Mouse (Mus musculus) CH12.LX (cell line): ENCODE results near the gene Fam178b. TPM values are rescaled to one million over a fixed set of nuclear protein-coding genes. Genes with fewer than 3 reads are reported as not detected.

Experiments used
- DNase-seq: peaks from one replicate; pipeline ENCODE4 v3.0.0-alpha.2; 2013; ENCODE audit errors: extremely low read depth
- H3K27ac ChIP-seq: 2 replicates; pipeline ENCODE4 v1.5.1; 2012; ENCODE audit warnings: low read depth, mild to moderate bottlenecking, control low read depth, moderate library complexity; ENCODE audit not compliant: insufficient read depth
- H3K27me3 ChIP-seq: replicated peaks from 2 replicates; pipeline ENCODE3; 2012; ENCODE audit warnings: inconsistent platforms
- H3K36me3 ChIP-seq, 2 experiments: replicated peaks in 1 of 2; 2 replicates each; pipeline versions ENCODE3 to v1.6.1; 2012; ENCODE audit warnings: inconsistent platforms in 1 of 2, low read length in 1 of 2, mild to moderate bottlenecking in 1 of 2, mixed read lengths in 1 of 2, moderate library complexity in 1 of 2; ENCODE audit not compliant: control insufficient read depth in 1 of 2, insufficient read depth in 1 of 2
- H3K4me1 ChIP-seq, 2 experiments: 2 replicates each; pipeline ENCODE4 v1.6.1; 2012; ENCODE audit warnings: inconsistent platforms in 1 of 2, moderate library complexity in 1 of 2; ENCODE audit not compliant: insufficient read depth in 2 of 2, control insufficient read depth in 1 of 2
- H3K4me2 ChIP-seq: 2 replicates; pipeline ENCODE4 v1.6.1; 2012; ENCODE audit warnings: low read depth, mild to moderate bottlenecking, control low read depth; ENCODE audit not compliant: poor library complexity, insufficient read depth, severe bottlenecking
- H3K4me3 ChIP-seq, 3 experiments: fragments of 150-350 bp in 1 of 3; sonication (generic) in 1 of 3; replicated peaks in 1 of 3; 2 replicates each; pipeline versions ENCODE3 to v1.5.1; 2011 to 2012; ENCODE audit warnings: low read depth in 2 of 3, low read length in 2 of 3, mild to moderate bottlenecking in 2 of 3, moderate library complexity in 2 of 3, control low read depth in 1 of 3, improper control_type of control experiment in 1 of 3, inconsistent platforms in 1 of 3, mixed read lengths in 1 of 3; ENCODE audit not compliant: poor library complexity in 1 of 3
- H3K79me2 ChIP-seq: replicated peaks from 2 replicates; pipeline ENCODE4 v1.6.1; 2012; ENCODE audit warnings: mild to moderate bottlenecking, moderate library complexity; ENCODE audit not compliant: control insufficient read depth, poor library complexity, insufficient read depth, severe bottlenecking; ENCODE audit errors: extremely low read depth
- H3K9ac ChIP-seq: 2 replicates; pipeline ENCODE4 v1.6.1; 2012; ENCODE audit warnings: low read depth, mild to moderate bottlenecking, control low read depth, moderate library complexity; ENCODE audit not compliant: insufficient read depth
- H3K9me3 ChIP-seq: replicated peaks from 2 replicates; pipeline ENCODE3; 2012; ENCODE audit warnings: low read length, inconsistent platforms, mixed read lengths
- CHD1 ChIP-seq: IDR thresholded peaks from 2 replicates; pipeline ENCODE4 v1.6.1; 2012; ENCODE audit warnings: low read depth, low read length, improper control_type of control experiment, inconsistent platforms
- E2F4 ChIP-seq: IDR thresholded peaks from 2 replicates; pipeline ENCODE4 v1.6.1; 2011; ENCODE audit warnings: low read depth, low read length, improper control_type of control experiment; ENCODE audit not compliant: insufficient replicate concordance
- ELF1 ChIP-seq: IDR thresholded peaks from 2 replicates; pipeline ENCODE4 v1.6.1; 2014; ENCODE audit warnings: low read depth, mild to moderate bottlenecking, inconsistent platforms, low read length, improper control_type of control experiment
- ETS1 ChIP-seq: conservative IDR thresholded peaks from 2 replicates; pipeline ENCODE4 v1.6.1; 2012; ENCODE audit warnings: low read depth, mild to moderate bottlenecking, inconsistent platforms, low read length, improper control_type of control experiment, moderate library complexity
- IRF4 ChIP-seq: IDR thresholded peaks from 2 replicates; pipeline ENCODE4 v1.6.1; 2014; ENCODE audit warnings: low read depth, mild to moderate bottlenecking, inconsistent platforms, low read length, improper control_type of control experiment
- MAX ChIP-seq: IDR thresholded peaks from 2 replicates; pipeline ENCODE4 v1.6.1; 2011; ENCODE audit warnings: low read length, improper control_type of control experiment
- MAZ ChIP-seq: IDR thresholded peaks from 2 replicates; pipeline ENCODE4 v1.6.1; 2012; ENCODE audit warnings: low read depth, mild to moderate bottlenecking, inconsistent platforms, low read length, improper control_type of control experiment, moderate library complexity
- MXI1 ChIP-seq: IDR thresholded peaks from 2 replicates; pipeline ENCODE4 v1.6.1; 2011; ENCODE audit warnings: mild to moderate bottlenecking, low read depth, low read length, improper control_type of control experiment
- NRF1 ChIP-seq: IDR thresholded peaks from 2 replicates; pipeline ENCODE4 v1.6.1; 2014; ENCODE audit warnings: low read depth, mild to moderate bottlenecking, inconsistent platforms, low read length, improper control_type of control experiment, moderate library complexity
- PAX5 ChIP-seq: IDR thresholded peaks from 2 replicates; pipeline ENCODE4 v1.6.1; 2012; ENCODE audit warnings: low read length, inconsistent platforms, mixed read lengths
- POLR2AphosphoS2 ChIP-seq: IDR thresholded peaks from 2 replicates; pipeline ENCODE4 v1.6.1; 2011; ENCODE audit warnings: low read depth, low read length, improper control_type of control experiment
- SIN3A ChIP-seq: IDR thresholded peaks from 2 replicates; pipeline ENCODE4 v1.6.1; 2012; ENCODE audit warnings: low read length, improper control_type of control experiment, inconsistent platforms
- SMC3 ChIP-seq: IDR thresholded peaks from 2 replicates; pipeline ENCODE4 v1.6.1; 2011; ENCODE audit warnings: low read depth, low read length, improper control_type of control experiment
- UBTF ChIP-seq: IDR thresholded peaks from 2 replicates; pipeline ENCODE4 v1.6.1; 2012; ENCODE audit warnings: low read depth, mild to moderate bottlenecking, inconsistent platforms, low read length, improper control_type of control experiment, moderate library complexity
- USF1 ChIP-seq: IDR thresholded peaks from 2 replicates; pipeline ENCODE4 v1.6.1; 2014; ENCODE audit warnings: low read depth, mild to moderate bottlenecking, inconsistent platforms, low read length, improper control_type of control experiment
- USF2 ChIP-seq: conservative IDR thresholded peaks from 2 replicates; pipeline ENCODE4 v1.6.1; 2011; ENCODE audit warnings: low read depth, low read length, improper control_type of control experiment
- ZC3H11A ChIP-seq: IDR thresholded peaks from 2 replicates; pipeline ENCODE4 v1.6.1; 2012; ENCODE audit warnings: low read depth, mild to moderate bottlenecking, inconsistent platforms, low read length, improper control_type of control experiment
- dilution Hi-C: fragments of 300-500 bp; cut with MboI; formaldehyde crosslinking; loops from 2 replicates; pipeline ENCODE4 v1.14.3; 2020; ENCODE audit warnings: low sequenced_read_pairs; ENCODE audit not compliant: extremely low pct_unique_long_range_greater_than_20kb, extremely low pct_ligation_motif_present
- in situ Hi-C: fragments of 300-500 bp; cut with MboI; formaldehyde crosslinking; loops from 3 replicates; pipeline ENCODE4 v1.14.3; 2019; ENCODE audit warnings: low sequenced_read_pairs, low pct_ligation_motif_present, low pct_unique_long_range_greater_than_20kb, mixed read lengths
- polyA plus RNA-seq: library from polyadenylated mRNA; unstranded; fragments of >175 nt; gene quantifications from 2 replicates; pipeline ENCODE4 v1.2.1, GENCODE M21; 2012; ENCODE audit warnings: low read depth; ENCODE audit not compliant: insufficient read length
- total RNA-seq, 2 experiments: library from RNA; depleted of rRNA; stranded (reverse); fragments of 300-350 nt in 1 of 2; fragments of >200 nt in 1 of 2; gene quantifications; 2 replicates each; pipeline ENCODE4 v1.2.3; 2012 to 2014

Fam178b gene
- total and polyA plus RNA-seq, 3 experiments, result 0.50 TPM; not detected in 2

DNA sequence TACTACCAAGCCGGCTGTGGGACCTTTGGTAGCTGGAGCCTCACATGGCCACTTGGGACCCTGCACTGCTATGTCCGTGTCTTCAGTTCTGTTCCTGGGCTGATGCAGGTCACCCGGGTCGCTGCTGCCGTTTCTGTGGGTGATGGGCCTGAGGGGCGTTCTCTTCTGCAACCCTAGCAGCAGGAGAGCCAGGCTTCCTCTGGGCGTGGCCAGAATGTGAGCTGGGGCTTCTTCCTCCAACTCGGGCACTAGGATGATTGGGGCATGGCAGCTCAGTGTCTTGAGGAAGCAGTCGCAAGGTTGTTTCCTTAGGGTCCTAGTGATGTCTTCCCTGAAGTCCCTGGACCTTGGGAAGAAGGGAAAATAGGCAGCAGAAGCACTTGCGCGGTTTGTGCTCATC lies 163.4 kb downstream of the Fam178b start:
- Histone ChIP-seq H3K9me3 (no peaks in the 10 kb centered on the region), H3K4me2 (no peak overlapping the region), H3K4me1 (peaks cover 0 to 4% of the 10 kb centered on the region in 2 experiments; a peak in 1 of 4 replicates), H3K27me3 (no peaks in the 10 kb centered on the region), H3K9ac (no peak overlapping the region), H3K36me3 (peaks cover 52 to 93% of the 10 kb centered on the region in 2 experiments), H3K79me2 (no peaks in the 10 kb centered on the region), H3K4me3 (no peak overlapping the region), H3K27ac (no peak overlapping the region)
- no peak for TF ChIP-seq ELF1
- TF ChIP-seq ZC3H11A, result no peak
- TF ChIP-seq PAX5, result no peak
- no peak for TF ChIP-seq CHD1
- TF ChIP-seq POLR2AphosphoS2, result no peak
- TF ChIP-seq SIN3A, result no peak
- no peak for TF ChIP-seq NRF1
- TF ChIP-seq IRF4, result no peak
- TF ChIP-seq E2F4, result no peak
- no peak for TF ChIP-seq MAZ
- no peak for TF ChIP-seq MXI1
- TF ChIP-seq MAX, result no peak
- no peak for TF ChIP-seq ETS1
- no peak for TF ChIP-seq USF2
- TF ChIP-seq UBTF, result no peak
- no peak for TF ChIP-seq SMC3
- TF ChIP-seq USF1, result no peak
- in situ Hi-C loops, result no loop called here
- no peak for DNase-seq
- dilution Hi-C loops, result no loop called here

- no peak overlapping the region for H3K4me3 ChIP-seq
- no peaks in the 10 kb centered on the region for H3K79me2 ChIP-seq
- H3K9ac ChIP-seq, result no peak overlapping the region
- H3K27me3 ChIP-seq, result no peaks in the 10 kb centered on the region
- no peaks in the 10 kb centered on the region for H3K9me3 ChIP-seq
- no peak for TF ChIP-seq IRF4
- no peak for TF ChIP-seq PAX5
- no peak for TF ChIP-seq MAZ
- TF ChIP-seq SIN3A, result no peak
- no peak for TF ChIP-seq POLR2AphosphoS2
- TF ChIP-seq, all 38 proteins: peak for 0
- Histone ChIP-seq H3K36me3 (peaks cover 43 to 82% of the 10 kb centered on the region in 2 experiments), H3K27ac (no peak overlapping the region), H3K4me2 (no peak overlapping the region), H3K4me1 (peaks cover 0 to 15% of the 10 kb centered on the region in 2 experiments; a peak in 2 of 4 replicates)
- dilution Hi-C loops, result no loop called here
- no peak for DNase-seq
- in situ Hi-C loops, result no loop called here
Observed at GRCm38 (mm10) chr1:36518259-36518658, 164.7 kb downstream of the Fam178b start.
